Mouse (Mus musculus) embryonic facial prominence, embryonic 15.5 days (tissue): Measurements from ENCODE around the gene Anapc15. TPM values are rescaled to one million over a fixed set of nuclear protein-coding genes. Genes with fewer than 3 reads are reported as not detected.

Experiments used
- ATAC-seq: fragments of 200-750 bp; cut with Nextera tagmentation; 2 replicates; pipeline ENCODE4 v1.8.0; 2017; ENCODE audit warnings: low read depth, moderate TSS enrichment; ENCODE audit not compliant: insufficient number of reproducible peaks, low FRiP score, low TSS enrichment
- H3K27ac ChIP-seq: fragments of 300-500 bp; sonication (generic); replicated peaks from 2 replicates; pipeline ENCODE4 v1.5.1; 2015; ENCODE audit warnings: mild to moderate bottlenecking, inconsistent platforms
- H3K27me3 ChIP-seq: fragments of 300-500 bp; sonication (generic); 2 replicates; pipeline ENCODE4 v1.6.1; 2015; ENCODE audit warnings: inconsistent platforms
- H3K36me3 ChIP-seq: fragments of 300-500 bp; sonication (generic); 2 replicates; pipeline ENCODE4 v1.6.1; 2015; ENCODE audit warnings: mild to moderate bottlenecking, inconsistent platforms
- H3K4me1 ChIP-seq: fragments of 300-500 bp; sonication (generic); 2 replicates; pipeline ENCODE4 v1.6.1; 2015; ENCODE audit warnings: inconsistent platforms
- H3K4me2 ChIP-seq: fragments of 300-500 bp; sonication (generic); replicated peaks from 2 replicates; pipeline ENCODE4 v1.6.1; 2015; ENCODE audit warnings: mild to moderate bottlenecking, inconsistent platforms
- H3K4me3 ChIP-seq: fragments of 300-500 bp; sonication (generic); replicated peaks from 2 replicates; pipeline ENCODE4 v1.5.1; 2015; ENCODE audit warnings: mild to moderate bottlenecking, inconsistent platforms
- H3K9ac ChIP-seq: fragments of 300-500 bp; sonication (generic); 2 replicates; pipeline ENCODE4 v1.6.1; 2015; ENCODE audit warnings: inconsistent platforms
- H3K9me3 ChIP-seq: fragments of 300-500 bp; sonication (generic); replicated peaks from 2 replicates; pipeline ENCODE4 v1.6.1; 2016; ENCODE audit warnings: inconsistent platforms
- WGBS: fragments of 180-500 bp; shearing (Covaris S2); methylation state at CpG from one replicate; pipeline ENCODE4 v1.1.7; 2015; 5-methylcytosine and 5-hydroxymethylcytosine counted together
- polyA plus RNA-seq: library from polyadenylated mRNA; unstranded; fragments of >200 nt; fragmentation: Nextera tagmentation; extraction: Ambion mirVana; gene quantifications from 2 replicates; pipeline ENCODE4 v1.2.1, GENCODE M21; 2015

The Anapc15 gene
- polyA plus RNA-seq, 1 experiment from 2014 or later = 56.6 TPM

GRCm38 (mm10) chr7:101833352-101833751 is 30.2 kb upstream of the Anapc15 start:
- no peak overlapping the region for H3K9ac ChIP-seq
- H3K27me3 ChIP-seq = no peaks in the 10 kb centered on the region
- no peak overlapping the region for H3K4me2 ChIP-seq
- H3K9me3 ChIP-seq = no peaks in the 10 kb centered on the region
- H3K36me3 ChIP-seq = peaks cover 53% of the 10 kb centered on the region
- ATAC-seq = no peak
- H3K4me1 ChIP-seq = peaks cover 37% of the 10 kb centered on the region
- H3K4me3 ChIP-seq = no peak overlapping the region
- H3K27ac ChIP-seq = peak overlapping the region; percentile 95; the same call in 1 of the 2 replicates
- 64% methylated on average over 5 of the region's 5 CpGs for WGBS

- no peak overlapping the region for H3K9ac ChIP-seq
- no peak overlapping the region for H3K4me3 ChIP-seq
- peaks cover 46% of the 10 kb centered on the region for H3K36me3 ChIP-seq
- no peaks in the 10 kb centered on the region for H3K27me3 ChIP-seq
- peak; percentile 4; the same call in 1 of the 2 replicates for ATAC-seq
- H3K4me2 ChIP-seq = 0 out of 2 replicates have a peak overlapping the region, but pooled peaks have one; percentile 80
- 47% methylated on average over 3 of the region's 3 CpGs for WGBS
- peaks cover 43% of the 10 kb centered on the region for H3K4me1 ChIP-seq
- H3K27ac ChIP-seq = peak overlapping the region; percentile 95; the same call in 1 of the 2 replicates
- no peaks in the 10 kb centered on the region for H3K9me3 ChIP-seq
Observed at GRCm38 (mm10) chr7:101833916-101834584, 29.5 kb upstream of the Anapc15 start.

GRCm38 (mm10) chr7:101834903-101835302 is 28.6 kb upstream of the Anapc15 start:
- no peak for ATAC-seq
- peaks cover 38% of the 10 kb centered on the region for H3K36me3 ChIP-seq
- peak overlapping the region; percentile 80 for H3K4me2 ChIP-seq
- H3K4me1 ChIP-seq = peaks cover 44% of the 10 kb centered on the region
- no peak overlapping the region for H3K9ac ChIP-seq
- H3K27me3 ChIP-seq = no peaks in the 10 kb centered on the region
- 65% methylated on average over 3 of the region's 3 CpGs for WGBS
- peak overlapping the region; percentile 95 for H3K27ac ChIP-seq
- no peaks in the 10 kb centered on the region for H3K9me3 ChIP-seq
- peak overlapping the region; percentile 71 for H3K4me3 ChIP-seq

GRCm38 (mm10) chr7:101835457-101836109 is 27.9 kb upstream of the Anapc15 start:
- Histone ChIP-seq H3K9ac (peak overlapping the region; percentile 88; the same call in 1 of the 2 replicates), H3K36me3 (peaks cover 31% of the 10 kb centered on the region), H3K27me3 (no peaks in the 10 kb centered on the region), H3K4me2 (peak overlapping the region; percentile 80), H3K4me3 (peak overlapping the region; percentile 71), H3K4me1 (peaks cover 44% of the 10 kb centered on the region), H3K9me3 (no peaks in the 10 kb centered on the region), H3K27ac (peak overlapping the region; percentile 95)
- 34% methylated on average over 5 of the region's 5 CpGs for WGBS
- no peak for ATAC-seq

GRCm38 (mm10) chr7:101836271-101837153 is 27.0 kb upstream of the Anapc15 start:
- H3K27me3 ChIP-seq = no peaks in the 10 kb centered on the region
- H3K4me1 ChIP-seq = peaks cover 44% of the 10 kb centered on the region

DNA sequence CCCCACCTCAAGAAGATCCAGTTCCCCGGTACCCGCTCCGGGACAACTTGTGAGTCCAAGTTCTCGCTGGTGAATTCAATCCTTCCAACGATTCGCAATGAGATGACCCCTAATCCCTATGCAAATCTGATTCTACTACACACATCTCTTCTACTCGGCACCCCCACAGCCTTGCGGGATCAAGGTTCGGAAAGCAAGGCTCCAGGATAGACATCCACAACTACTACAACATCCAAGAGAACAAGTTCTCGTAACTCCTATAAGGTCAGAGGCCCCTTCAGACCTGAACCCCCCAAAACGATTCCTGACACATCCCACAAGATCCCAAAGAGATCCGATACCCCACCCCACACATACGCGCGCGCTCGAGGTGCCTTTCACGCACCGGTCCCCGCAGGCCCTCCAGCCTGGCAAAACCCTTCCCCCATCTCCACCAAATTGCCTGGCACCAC is 26.3 kb upstream of the Anapc15 start:
- no peaks in the 10 kb centered on the region for H3K27me3 ChIP-seq
- H3K27ac ChIP-seq = peak overlapping the region; percentile 95
- peak overlapping the region; percentile 71 for H3K4me3 ChIP-seq
- whole genome bisulfite sequencing = 0% methylated on average over 20 of the region's 20 CpGs
- peaks cover 44% of the 10 kb centered on the region for H3K4me1 ChIP-seq
- H3K9ac ChIP-seq = peak overlapping the region; percentile 88
- ATAC-seq = no peak
- peaks cover 15% of the 10 kb centered on the region for H3K36me3 ChIP-seq
- H3K4me2 ChIP-seq = peak overlapping the region; percentile 80
- H3K9me3 ChIP-seq = no peaks in the 10 kb centered on the region

More at GRCm38 (mm10) chr7:101836271-101837153, 27.0 kb upstream of the Anapc15 start:
- Histone ChIP-seq H3K4me3 (peak overlapping the region; percentile 71), H3K27ac (peak overlapping the region; percentile 95), H3K9me3 (no peaks in the 10 kb centered on the region), H3K4me2 (peak overlapping the region; percentile 80), H3K36me3 (peaks cover 22% of the 10 kb centered on the region), H3K9ac (peak overlapping the region; percentile 88)
- ATAC-seq = peak; percentile 58
- WGBS = under 1% methylated on average over 62 of the region's 63 CpGs

- WGBS = under 1% methylated on average over 64 of the region's 64 CpGs
- H3K4me1 ChIP-seq = peaks cover 44% of the 10 kb centered on the region
Observed at GRCm38 (mm10) chr7:101837606-101838471, 25.7 kb upstream of the Anapc15 start, which contains the start of gene Inppl1. Inppl1 (minus strand) TSS chr7:101838229.

GRCm38 (mm10) chr7:101844186-101844585 is 19.3 kb upstream of the Anapc15 start:
- whole genome bisulfite sequencing = 57% methylated on average over 6 of the region's 6 CpGs
- no peak for ATAC-seq
- Histone ChIP-seq H3K9me3 (no peaks in the 10 kb centered on the region), H3K4me1 (peaks cover under 1% of the 10 kb centered on the region; the same call in 1 of the 2 replicates), H3K36me3 (no peaks in the 10 kb centered on the region), H3K27ac (no peak overlapping the region), H3K4me2 (no peak overlapping the region), H3K9ac (no peak overlapping the region), H3K4me3 (no peak overlapping the region), H3K27me3 (no peaks in the 10 kb centered on the region)

More at GRCm38 (mm10) chr7:101837606-101838471, 25.7 kb upstream of the Anapc15 start, which contains the start of gene Inppl1:
- H3K4me2 ChIP-seq = peak within 1 kb of the TSS; percentile 80
- ATAC-seq = peak; percentile 78
- peak within 1 kb of the TSS; percentile 88 for H3K9ac ChIP-seq
- H3K36me3 ChIP-seq = peaks cover 8% of the 10 kb centered on the region
- H3K4me3 ChIP-seq = peak within 1 kb of the TSS; percentile 71
- no peaks in the 10 kb centered on the region for H3K9me3 ChIP-seq
- H3K27ac ChIP-seq = peak within 1 kb of the TSS; percentile 95
- no peaks in the 10 kb centered on the region for H3K27me3 ChIP-seq

DNA sequence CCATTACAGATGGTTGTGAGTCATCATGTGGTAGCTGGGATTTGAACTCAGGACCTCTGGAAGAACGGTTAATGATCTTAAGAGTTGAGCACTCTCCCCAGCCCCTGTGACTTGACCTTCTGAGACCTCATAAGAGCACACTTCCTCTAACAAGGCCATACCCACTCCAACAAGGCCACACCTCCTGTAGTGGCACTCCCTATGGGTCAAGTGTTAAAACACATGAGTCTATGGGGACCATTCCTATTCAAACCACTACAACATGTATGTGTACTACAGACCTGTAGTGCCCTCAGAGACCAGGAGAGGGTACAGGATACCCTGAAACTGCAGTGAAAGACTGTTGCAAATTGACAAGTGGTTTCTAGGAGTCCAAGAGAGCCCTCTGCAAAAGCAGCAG is 15.6 kb upstream of the Anapc15 start:
- no peak for ATAC-seq
- no peaks in the 10 kb centered on the region for H3K36me3 ChIP-seq
- no peak overlapping the region for H3K27ac ChIP-seq
- no peak overlapping the region for H3K4me2 ChIP-seq
- no peak overlapping the region for H3K9ac ChIP-seq
- 95% methylated on average over 1 of the region's 1 CpGs for WGBS
- no peak overlapping the region for H3K4me3 ChIP-seq
- H3K9me3 ChIP-seq = no peaks in the 10 kb centered on the region
- no peaks in the 10 kb centered on the region for H3K27me3 ChIP-seq
- H3K4me1 ChIP-seq = no peaks in the 10 kb centered on the region

GRCm38 (mm10) chr7:101851689-101852088 is 11.8 kb upstream of the Anapc15 start:
- no peak overlapping the region for H3K9ac ChIP-seq
- no peak overlapping the region for H3K4me2 ChIP-seq
- H3K36me3 ChIP-seq = no peaks in the 10 kb centered on the region
- no peak for ATAC-seq
- WGBS = 74% methylated on average over 6 of the region's 6 CpGs
- no peaks in the 10 kb centered on the region for H3K4me1 ChIP-seq
- H3K9me3 ChIP-seq = no peaks in the 10 kb centered on the region
- no peak overlapping the region for H3K27ac ChIP-seq
- H3K27me3 ChIP-seq = no peaks in the 10 kb centered on the region
- no peak overlapping the region for H3K4me3 ChIP-seq
